18 mouse cellular contexts compared by ENCODE assay signal in genomic region chr13:63992989-63993388, GRCm38 (mm10).
DNase-seq lines count a peak whose midpoint lies in the region; ATAC-seq and TF ChIP-seq lines count a peak whose summit lies in the region.
"Had no signal": no experiment of that assay in that cellular context is flagged by ENCODE, and none has a peak within 500 bp of the region (broad histone marks: within the 10 kb centered on the region; RNA-seq: fewer than 3 reads in every experiment).

No protein-coding gene starts in this region.

- TF ChIP-seq CTCF in lung, postnatal 0 days (IDR thresholded peaks at IDR 0.05): no peak
- TF ChIP-seq CTCF in lung, adult 2 months (IDR thresholded peaks at IDR 0.05; ENCODE audit: insufficient read depth, low read length): no peak
- TF ChIP-seq CTCF in small intestine, adult 2 months (IDR thresholded peaks at IDR 0.05; ENCODE audit: extremely low read depth, insufficient read length, insufficient replicate concordance, low read depth, low read length): no peak

- H3K4me2 ChIP-seq in lung, postnatal 0 days (replicated peaks; ENCODE audit: low read depth, low read length): no peak overlapping the region
- H3K4me2 ChIP-seq: hindbrain, embryonic 12.5 days; kidney, embryonic 15.5 days; liver, embryonic 11.5 days; midbrain, embryonic 15.5 days had no signal

- TF ChIP-seq EP300 in lung, postnatal 0 days (IDR thresholded peaks at IDR 0.05): no peak

- no peaks in the 10 kb centered on the region for H3K27me3 ChIP-seq in lung, postnatal 0 days (replicated peaks; ENCODE audit: insufficient read depth, low read length)
- H3K27me3 ChIP-seq in small intestine, adult 2 months (ENCODE audit: control insufficient read depth, insufficient read depth, low read length): no peaks in the 10 kb centered on the region
- H3K27me3 ChIP-seq: hindbrain, embryonic 12.5 days; kidney, embryonic 15.5 days; midbrain, embryonic 15.5 days had no signal

- no peak overlapping the region for H3K9ac ChIP-seq in lung, postnatal 0 days (replicated peaks; ENCODE audit: low read depth)
- H3K9ac ChIP-seq: hindbrain, embryonic 12.5 days; kidney, embryonic 15.5 days; midbrain, embryonic 15.5 days had no signal

- H3K4me3 ChIP-seq in lung, postnatal 0 days (ENCODE audit: low read depth, low read length): no peak overlapping the region
- no peak overlapping the region for H3K4me3 ChIP-seq in lung, adult 2 months (replicated peaks; ENCODE audit: extremely low read depth, low read depth, low read length)
- H3K4me3 ChIP-seq in small intestine, adult 2 months (ENCODE audit: low read depth, low read length): no peak overlapping the region
- H3K4me3 ChIP-seq: heart, embryonic 10.5 days; hindbrain, embryonic 12.5 days; kidney, embryonic 15.5 days; midbrain, embryonic 15.5 days; myocyte had no signal

- TF ChIP-seq POLR2A in lung, adult 2 months (IDR thresholded peaks at IDR 0.05; ENCODE audit: borderline replicate concordance, extremely low read depth, low read depth, low read length): no peak
- no peak for TF ChIP-seq POLR2A in small intestine, adult 2 months (IDR thresholded peaks at IDR 0.05; ENCODE audit: low read depth, low read length)

- peak; percentile 11; the same call in 1 of the 2 replicates for ATAC-seq in lung, postnatal 0 days
- ATAC-seq: midbrain, embryonic 15.5 days had no signal

- H3K36me3 ChIP-seq in lung, postnatal 0 days (ENCODE audit: insufficient read depth, low read length): no peaks in the 10 kb centered on the region
- no peaks in the 10 kb centered on the region for H3K36me3 ChIP-seq in small intestine, adult 2 months (ENCODE audit: control insufficient read depth, insufficient read depth, low read length)
- H3K36me3 ChIP-seq: heart, embryonic 10.5 days; hindbrain, embryonic 12.5 days; kidney, embryonic 15.5 days; midbrain, embryonic 15.5 days had no signal

- WGBS in lung, postnatal 0 days: 21% methylated on average over 1 of the region's 1 CpGs
- 23% methylated on average over 1 of the region's 1 CpGs for WGBS in lung, adult 2 months
- 34% methylated on average over 1 of the region's 1 CpGs for WGBS in small intestine, adult 2 months

- peak; percentile 8 to 65 for DNase-seq in layer of hippocampus, adult 18-20 months (ENCODE audit: low spot score in 2 of 2)
- no peak for DNase-seq in layer of hippocampus, postnatal 25 days (ENCODE audit: extremely low spot score in 1 of 2, low spot score in 1 of 2)
- no peak for DNase-seq in lung, postnatal 0 days (ENCODE audit: low spot score)
- no peak for DNase-seq in lung, adult 2 months
- no peak for DNase-seq in kidney, postnatal 4 days
- no peak for DNase-seq in urinary bladder, postnatal 36 days (ENCODE audit: low spot score in 2 of 2)
- DNase-seq: B cell, adult 2 months; cerebellum, adult 9-11 months; heart, postnatal 14 days; lung, postnatal 14 days; thymus, postnatal 14 days had no signal

- H3K9me3 ChIP-seq in lung, postnatal 0 days (ENCODE audit: low read length): no peaks in the 10 kb centered on the region
- H3K9me3 ChIP-seq: heart, embryonic 10.5 days; hindbrain, embryonic 12.5 days; kidney, embryonic 15.5 days; midbrain, embryonic 15.5 days had no signal

- H3K4me1 ChIP-seq in lung, postnatal 0 days (ENCODE audit: insufficient read depth, low read depth, low read length): no peaks in the 10 kb centered on the region; the same call in 1 of the 2 replicates
- H3K4me1 ChIP-seq in lung, adult 2 months (ENCODE audit: control insufficient read depth, insufficient read depth, low read length): no peaks in the 10 kb centered on the region
- no peaks in the 10 kb centered on the region; the same call in 1 of the 2 replicates for H3K4me1 ChIP-seq in small intestine, adult 2 months (ENCODE audit: control insufficient read depth, insufficient read depth, insufficient read length, low read length)

- H3K27ac ChIP-seq in lung, postnatal 0 days (ENCODE audit: low read length): no peak overlapping the region
- peak overlapping the region; percentile 76; the same call in 1 of the 2 replicates for H3K27ac ChIP-seq in small intestine, adult 2 months (ENCODE audit: insufficient read depth, low read depth, low read length)
- H3K27ac ChIP-seq: heart, embryonic 10.5 days; hindbrain, embryonic 12.5 days; kidney, embryonic 15.5 days; midbrain, embryonic 15.5 days had no signal

Comparison
In these comparisons a context has a peak if more than half of its experiments do, and no peak if none do; other contexts are left out.
1. DNase-seq: peak in layer of hippocampus, adult 18-20 months (2 of 2); none in layer of hippocampus, postnatal 25 days (0 of 2), lung, postnatal 0 days (single experiment), lung, adult 2 months (single experiment), kidney, postnatal 4 days (0 of 2) and urinary bladder, postnatal 36 days (0 of 2).